Mouse (Mus musculus): ENCODE data around the gene Fbln7. TPM values are rescaled to one million over a fixed set of nuclear protein-coding genes. Genes with fewer than 3 reads are reported as not detected.

Gene Fbln7
- polyA plus RNA-seq, 1 experiment from 2014 or later: 2.2 TPM

GRCm38 (mm10) chr2:128856673-128857072, 6.1 kb upstream of the Fbln7 start:
- DNase-seq (ENCODE audit: low spot score, missing footprints) (no peak), ATAC-seq (ENCODE audit: low FRiP score) (no peak)
- 79% methylated on average over 1 of the region's 1 CpGs for WGBS

DNA sequence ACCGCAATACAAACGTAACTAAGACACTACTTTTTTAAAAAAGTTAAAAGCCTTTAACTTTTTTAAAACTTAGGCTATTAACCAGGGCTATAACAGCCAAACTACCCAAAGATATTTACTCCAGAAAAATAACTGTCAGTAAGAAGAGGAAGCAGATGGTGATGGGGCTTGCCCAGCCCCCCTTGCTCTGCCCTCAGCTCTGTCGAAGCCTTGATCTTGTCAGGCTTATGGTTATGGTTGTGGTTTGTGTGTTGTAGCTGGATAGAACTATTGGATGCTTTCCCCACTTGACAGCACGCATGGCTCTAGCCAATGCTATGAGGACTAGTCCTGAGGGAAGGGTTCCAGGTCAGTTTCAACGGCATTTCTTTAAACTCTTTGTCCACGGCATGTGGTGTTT, 3.8 kb upstream of the Fbln7 start:
- WGBS: 90% methylated on average over 6 of the region's 6 CpGs
- Histone ChIP-seq H3K36me3 (ENCODE audit: control insufficient read depth, insufficient read depth, low read length) (no peaks in the 10 kb centered on the region), H3K27me3 (ENCODE audit: control insufficient read depth, insufficient read depth, low read length) (no peaks in the 10 kb centered on the region), H3K9me3 (ENCODE audit: control insufficient read depth, low read length) (no peaks in the 10 kb centered on the region), H3K27ac (ENCODE audit: low read depth, low read length) (no peak overlapping the region), H3K4me2 (no peak overlapping the region), H3K4me1 (ENCODE audit: control insufficient read depth, insufficient read depth, low read length) (peaks cover 3% of the 10 kb centered on the region; the same call in 1 of the 2 replicates), H3K4me3 (ENCODE audit: low read depth, low read length) (no peak overlapping the region), H3K9ac (ENCODE audit: low read length) (no peak overlapping the region)
- no peak for ATAC-seq (ENCODE audit: low FRiP score)
- no peak for DNase-seq (ENCODE audit: low spot score, missing footprints)

More at GRCm38 (mm10) chr2:128856673-128857072, 6.1 kb upstream of the Fbln7 start:
- Histone ChIP-seq H3K9me3 (ENCODE audit: control insufficient read depth, low read length) (no peaks in the 10 kb centered on the region), H3K36me3 (ENCODE audit: control insufficient read depth, insufficient read depth, low read length) (no peaks in the 10 kb centered on the region), H3K4me3 (ENCODE audit: low read depth, low read length) (no peak overlapping the region), H3K4me2 (no peak overlapping the region), H3K27me3 (ENCODE audit: control insufficient read depth, insufficient read depth, low read length) (no peaks in the 10 kb centered on the region), H3K27ac (ENCODE audit: low read depth, low read length) (no peak overlapping the region), H3K4me1 (ENCODE audit: control insufficient read depth, insufficient read depth, low read length) (no peaks in the 10 kb centered on the region), H3K9ac (ENCODE audit: low read length) (no peak overlapping the region)

DNA sequence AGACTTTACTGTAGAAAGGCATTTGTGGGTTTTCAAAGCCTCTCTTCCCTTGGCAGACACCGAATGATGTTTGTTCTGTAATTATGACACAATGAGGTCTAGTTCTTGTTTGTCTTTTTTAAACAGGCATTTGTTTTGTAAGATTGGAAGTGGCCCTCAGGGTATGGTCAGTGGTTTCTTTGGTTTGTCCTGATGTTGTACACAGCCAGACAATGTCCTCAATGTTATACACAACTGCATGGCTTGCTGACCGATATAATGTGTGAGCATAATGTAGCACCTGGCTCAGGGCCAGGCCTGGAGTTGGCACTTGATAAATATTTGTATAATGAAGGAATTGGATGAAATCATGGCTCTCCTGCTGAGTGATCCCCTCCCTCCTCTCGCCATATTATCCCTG, 2.9 kb upstream of the Fbln7 start:
- Histone ChIP-seq H3K9me3 (ENCODE audit: control insufficient read depth, low read length) (no peaks in the 10 kb centered on the region), H3K27me3 (ENCODE audit: control insufficient read depth, insufficient read depth, low read length) (peaks cover 4% of the 10 kb centered on the region; the same call in 1 of the 2 replicates), H3K4me2 (no peak overlapping the region), H3K9ac (ENCODE audit: low read length) (no peak overlapping the region), H3K4me1 (ENCODE audit: control insufficient read depth, insufficient read depth, low read length) (peaks cover 7% of the 10 kb centered on the region; the same call in 1 of the 2 replicates), H3K4me3 (ENCODE audit: low read depth, low read length) (no peak overlapping the region), H3K27ac (ENCODE audit: low read depth, low read length) (no peak overlapping the region), H3K36me3 (ENCODE audit: control insufficient read depth, insufficient read depth, low read length) (no peaks in the 10 kb centered on the region)
- DNase-seq (ENCODE audit: low spot score, missing footprints) (no peak), ATAC-seq (ENCODE audit: low FRiP score) (no peak)
- WGBS: 85% methylated on average over 3 of the region's 3 CpGs

DNA sequence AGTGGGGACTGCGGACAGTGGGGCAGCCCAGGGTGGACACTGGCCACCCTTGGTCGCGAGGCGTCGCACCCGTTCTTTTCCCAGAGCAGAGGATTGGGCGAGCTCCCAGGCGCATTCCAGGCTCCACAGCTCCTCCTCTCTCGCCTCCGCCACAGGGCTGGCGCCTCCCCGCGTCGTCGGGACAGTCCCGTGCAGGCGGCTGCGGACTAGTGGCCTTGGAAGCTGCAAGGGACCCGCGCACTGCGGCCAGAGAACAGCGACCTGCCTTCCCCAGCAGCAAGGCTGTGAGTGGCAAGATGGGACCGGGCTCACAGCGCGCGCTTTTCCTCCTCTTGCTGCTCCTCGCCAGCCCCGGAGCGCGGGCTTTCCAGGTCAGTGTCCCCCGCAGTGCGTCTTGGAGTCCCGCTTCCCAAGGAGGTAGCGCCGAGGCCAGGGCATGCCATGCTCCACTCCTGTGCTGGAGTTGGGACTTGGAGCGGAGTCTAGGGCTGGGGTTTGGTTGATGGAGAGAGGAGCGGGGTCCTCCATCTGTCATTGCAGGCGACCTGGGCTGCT, 1.1 kb downstream of the Fbln7 start:
- Histone ChIP-seq H3K36me3 (ENCODE audit: control insufficient read depth, insufficient read depth, low read length) (no peaks in the 10 kb centered on the region), H3K4me3 (ENCODE audit: low read depth, low read length) (peak overlapping the region; percentile 41), H3K27ac (ENCODE audit: low read depth, low read length) (no peak overlapping the region), H3K4me2 (peak overlapping the region; percentile 77), H3K27me3 (ENCODE audit: control insufficient read depth, insufficient read depth, low read length) (peaks cover 4% of the 10 kb centered on the region; the same call in 1 of the 2 replicates), H3K9me3 (ENCODE audit: control insufficient read depth, low read length) (no peaks in the 10 kb centered on the region), H3K4me1 (ENCODE audit: control insufficient read depth, insufficient read depth, low read length) (peaks cover 7% of the 10 kb centered on the region; the same call in 1 of the 2 replicates), H3K9ac (ENCODE audit: low read length) (peak overlapping the region; percentile 70)
- ATAC-seq (ENCODE audit: low FRiP score) (peak; percentile 85), DNase-seq (ENCODE audit: low spot score, missing footprints) (peak; percentile 96)
- under 1% methylated on average over 38 of the region's 38 CpGs for WGBS

- Histone ChIP-seq H3K9me3 (ENCODE audit: control insufficient read depth, low read length) (no peaks in the 10 kb centered on the region), H3K27ac (ENCODE audit: low read depth, low read length) (no peak overlapping the region), H3K27me3 (ENCODE audit: control insufficient read depth, insufficient read depth, low read length) (peaks cover 4% of the 10 kb centered on the region; the same call in 1 of the 2 replicates), H3K4me1 (ENCODE audit: control insufficient read depth, insufficient read depth, low read length) (peaks cover 7% of the 10 kb centered on the region; the same call in 1 of the 2 replicates), H3K4me2 (no peak overlapping the region), H3K4me3 (ENCODE audit: low read depth, low read length) (no peak overlapping the region), H3K36me3 (ENCODE audit: control insufficient read depth, insufficient read depth, low read length) (no peaks in the 10 kb centered on the region), H3K9ac (ENCODE audit: low read length) (no peak overlapping the region)
- WGBS: 61% methylated on average over 3 of the region's 3 CpGs
- ATAC-seq (ENCODE audit: low FRiP score) (no peak), DNase-seq (ENCODE audit: low spot score, missing footprints) (no peak)
Measured at GRCm38 (mm10) chr2:128865061-128865460, 2.3 kb downstream of the Fbln7 start.

DNA sequence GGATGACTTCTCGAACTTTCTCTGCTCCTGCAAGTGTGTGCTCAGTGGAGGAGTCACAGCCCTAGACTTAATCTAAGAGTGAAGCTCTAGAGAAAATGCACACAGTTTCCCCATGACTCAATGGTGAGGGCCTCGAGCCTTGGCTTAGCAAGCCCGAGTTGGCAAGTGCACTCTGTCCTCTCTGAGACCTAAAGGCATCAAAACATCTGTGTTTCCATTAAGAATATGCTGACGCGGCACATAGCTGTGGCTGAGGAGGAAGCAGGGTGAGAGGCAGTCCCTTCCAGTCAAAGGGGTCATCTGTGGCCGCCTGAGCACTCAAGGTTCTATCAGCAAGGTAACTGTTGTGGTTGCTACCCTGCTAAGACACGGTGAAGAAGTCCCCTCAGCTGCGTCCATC, 8.9 kb downstream of the Fbln7 start:
- H3K4me3 ChIP-seq (ENCODE audit: low read depth, low read length): no peak overlapping the region
- no peaks in the 10 kb centered on the region for H3K36me3 ChIP-seq (ENCODE audit: control insufficient read depth, insufficient read depth, low read length)
- no peak overlapping the region for H3K9ac ChIP-seq (ENCODE audit: low read length)
- no peaks in the 10 kb centered on the region for H3K27me3 ChIP-seq (ENCODE audit: control insufficient read depth, insufficient read depth, low read length)
- DNase-seq (ENCODE audit: low spot score, missing footprints) (no peak), ATAC-seq (ENCODE audit: low FRiP score) (no peak)
- no peaks in the 10 kb centered on the region for H3K4me1 ChIP-seq (ENCODE audit: control insufficient read depth, insufficient read depth, low read length)
- H3K27ac ChIP-seq (ENCODE audit: low read depth, low read length): no peak overlapping the region
- no peaks in the 10 kb centered on the region for H3K9me3 ChIP-seq (ENCODE audit: control insufficient read depth, low read length)
- WGBS: 84% methylated on average over 8 of the region's 8 CpGs
- H3K4me2 ChIP-seq: no peak overlapping the region

DNA sequence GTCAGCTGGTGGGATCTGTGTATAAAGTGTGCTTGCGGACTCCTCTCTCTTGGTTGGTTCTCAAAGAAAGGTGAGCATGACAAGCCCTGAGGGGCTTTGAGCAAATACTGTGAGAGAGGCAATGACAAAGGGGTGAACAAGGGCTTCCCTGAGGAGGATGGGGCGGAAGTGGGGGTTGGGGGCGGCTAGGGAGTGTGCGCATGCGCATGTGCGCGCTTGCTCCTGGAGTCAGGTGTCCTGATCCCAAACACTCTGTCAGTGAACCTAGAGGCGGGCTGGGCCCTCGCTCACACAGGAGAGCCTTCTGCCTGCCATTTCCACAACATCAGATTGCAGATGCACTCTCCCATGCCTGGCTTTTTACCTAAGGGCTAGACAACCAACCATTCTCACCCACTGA, 9.5 kb downstream of the Fbln7 start:
- Histone ChIP-seq H3K4me2 (no peak overlapping the region), H3K36me3 (ENCODE audit: control insufficient read depth, insufficient read depth, low read length) (no peaks in the 10 kb centered on the region), H3K9ac (ENCODE audit: low read length) (no peak overlapping the region), H3K27ac (ENCODE audit: low read depth, low read length) (no peak overlapping the region), H3K4me1 (ENCODE audit: control insufficient read depth, insufficient read depth, low read length) (no peaks in the 10 kb centered on the region), H3K4me3 (ENCODE audit: low read depth, low read length) (no peak overlapping the region), H3K9me3 (ENCODE audit: control insufficient read depth, low read length) (no peaks in the 10 kb centered on the region), H3K27me3 (ENCODE audit: control insufficient read depth, insufficient read depth, low read length) (no peaks in the 10 kb centered on the region)
- 86% methylated on average over 9 of the region's 9 CpGs for WGBS
- ATAC-seq (ENCODE audit: low FRiP score) (no peak), DNase-seq (ENCODE audit: low spot score, missing footprints) (no peak)

- Histone ChIP-seq H3K4me2 (no peak overlapping the region), H3K9ac (ENCODE audit: low read length) (no peak overlapping the region), H3K4me1 (ENCODE audit: control insufficient read depth, insufficient read depth, low read length) (no peaks in the 10 kb centered on the region), H3K27me3 (ENCODE audit: control insufficient read depth, insufficient read depth, low read length) (no peaks in the 10 kb centered on the region), H3K36me3 (ENCODE audit: control insufficient read depth, insufficient read depth, low read length) (no peaks in the 10 kb centered on the region), H3K4me3 (ENCODE audit: low read depth, low read length) (no peak overlapping the region), H3K27ac (ENCODE audit: low read depth, low read length) (no peak overlapping the region), H3K9me3 (ENCODE audit: control insufficient read depth, low read length) (no peaks in the 10 kb centered on the region)
- WGBS: 79% methylated on average over 8 of the region's 8 CpGs
- ATAC-seq (ENCODE audit: low FRiP score): no peak
- DNase-seq (ENCODE audit: low spot score, missing footprints): no peak
Measured at GRCm38 (mm10) chr2:128875526-128875925, 12.7 kb downstream of the Fbln7 start.

DNA sequence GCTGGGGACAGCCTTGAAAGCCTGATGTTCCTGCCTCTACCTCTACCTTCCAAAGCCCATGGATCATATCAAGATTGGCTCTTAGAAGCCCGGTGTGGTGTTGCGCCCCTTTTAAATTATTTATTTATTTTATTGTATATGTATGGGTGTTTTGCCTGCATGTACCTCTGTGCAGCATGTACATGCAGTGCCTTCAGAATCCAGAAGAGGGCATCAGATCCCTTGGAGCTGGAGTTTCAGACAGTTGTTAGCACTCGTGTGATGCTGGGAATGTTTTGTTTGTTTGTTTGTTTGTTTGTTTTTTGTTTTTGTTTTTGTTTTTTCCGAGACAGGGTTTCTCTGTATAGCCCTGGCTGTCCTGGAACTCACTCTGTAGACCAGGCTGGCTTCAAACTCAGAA, 18.5 kb downstream of the Fbln7 start:
- H3K4me1 ChIP-seq (ENCODE audit: control insufficient read depth, insufficient read depth, low read length): no peaks in the 10 kb centered on the region
- WGBS: 66% methylated on average over 4 of the region's 4 CpGs
- ATAC-seq (ENCODE audit: low FRiP score) (no peak), DNase-seq (ENCODE audit: low spot score, missing footprints) (no peak)
- no peaks in the 10 kb centered on the region; the same call in 1 of the 2 replicates for H3K36me3 ChIP-seq (ENCODE audit: control insufficient read depth, insufficient read depth, low read length)
- H3K4me2 ChIP-seq: no peak overlapping the region
- no peaks in the 10 kb centered on the region for H3K9me3 ChIP-seq (ENCODE audit: control insufficient read depth, low read length)
- no peaks in the 10 kb centered on the region for H3K27me3 ChIP-seq (ENCODE audit: control insufficient read depth, insufficient read depth, low read length)
- no peak overlapping the region for H3K27ac ChIP-seq (ENCODE audit: low read depth, low read length)
- H3K4me3 ChIP-seq (ENCODE audit: low read depth, low read length): no peak overlapping the region
- H3K9ac ChIP-seq (ENCODE audit: low read length): no peak overlapping the region
